Mouse (Mus musculus) erythroblast, embryonic 14.5 days (primary cell): ENCODE results near the gene Slc22a26. TPM values are rescaled to one million over a fixed set of nuclear protein-coding genes. Genes with fewer than 3 reads are reported as not detected.
"Not testable (repeated sequence)": the region's sequence is repeated elsewhere in the genome, so short reads cannot be mapped to it uniquely, and the experiment has no call there.

ENCODE experiments used
- H3K27me3 ChIP-seq: 2 replicates; pipeline ENCODE4 v1.6.1; 2012; ENCODE audit warnings: inconsistent platforms; ENCODE audit not compliant: control insufficient read depth
- H3K36me3 ChIP-seq: 2 replicates; pipeline ENCODE4 v1.6.1; 2012; ENCODE audit warnings: mild to moderate bottlenecking, inconsistent platforms; ENCODE audit not compliant: control insufficient read depth
- H3K4me1 ChIP-seq: 2 replicates; pipeline ENCODE4 v1.6.1; 2012; ENCODE audit warnings: inconsistent platforms; ENCODE audit not compliant: control insufficient read depth
- H3K4me3 ChIP-seq: replicated peaks from 2 replicates; pipeline ENCODE3; 2012; ENCODE audit warnings: moderate library complexity, mild to moderate bottlenecking, inconsistent platforms
- H3K9me3 ChIP-seq: 2 replicates; pipeline ENCODE4 v1.6.1; 2012; ENCODE audit warnings: low read length, inconsistent platforms, mixed read lengths; ENCODE audit not compliant: control insufficient read depth
- GATA1 ChIP-seq: IDR thresholded peaks from 2 replicates; pipeline ENCODE4 v1.6.1; 2012; ENCODE audit warnings: low read length, inconsistent platforms, mixed read lengths
- TAL1 ChIP-seq: IDR thresholded peaks from 3 replicates; pipeline ENCODE4 v1.6.1; 2012; ENCODE audit warnings: low read length, inconsistent platforms, mixed read lengths
- polyA plus RNA-seq: library from polyadenylated mRNA; stranded (reverse); fragments of >175 nt; gene quantifications from 2 replicates; pipeline ENCODE4 v1.2.3, GENCODE M21; 2012

The Slc22a26 gene
- not detected in 2 replicates for polyA plus RNA-seq

DNA sequence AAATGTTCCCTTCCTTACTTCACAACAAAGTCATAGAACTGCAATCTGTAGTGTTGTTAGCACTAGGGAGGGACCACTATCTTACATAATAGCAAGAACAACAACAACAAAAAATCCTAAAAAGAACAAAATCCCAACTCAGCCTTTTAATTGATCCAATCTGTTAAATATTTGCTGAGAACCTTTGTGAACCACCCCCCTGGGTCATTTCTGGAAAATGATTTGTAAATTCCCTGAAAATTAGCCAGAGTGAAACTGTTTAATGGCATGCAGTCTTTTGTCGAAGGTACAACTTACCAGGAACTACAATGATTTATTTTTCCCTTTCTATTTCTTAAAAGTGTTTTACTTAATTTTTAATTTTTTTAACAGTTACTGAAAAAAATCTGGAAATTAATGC is at the start of gene Slc22a26:
TSS of gene Slc22a26 (minus strand) at position 97 of the 400 bp plus-strand sequence.
- H3K36me3 ChIP-seq = no peaks in the 10 kb centered on the region
- no peak for TF ChIP-seq GATA1
- TF ChIP-seq TAL1 = no peak
- no peaks in the 10 kb centered on the region for H3K27me3 ChIP-seq
- H3K9me3 ChIP-seq = no peaks in the 10 kb centered on the region
- no peaks in the 10 kb centered on the region for H3K4me1 ChIP-seq
- H3K4me3 ChIP-seq = no peak within 1 kb of the TSS

DNA sequence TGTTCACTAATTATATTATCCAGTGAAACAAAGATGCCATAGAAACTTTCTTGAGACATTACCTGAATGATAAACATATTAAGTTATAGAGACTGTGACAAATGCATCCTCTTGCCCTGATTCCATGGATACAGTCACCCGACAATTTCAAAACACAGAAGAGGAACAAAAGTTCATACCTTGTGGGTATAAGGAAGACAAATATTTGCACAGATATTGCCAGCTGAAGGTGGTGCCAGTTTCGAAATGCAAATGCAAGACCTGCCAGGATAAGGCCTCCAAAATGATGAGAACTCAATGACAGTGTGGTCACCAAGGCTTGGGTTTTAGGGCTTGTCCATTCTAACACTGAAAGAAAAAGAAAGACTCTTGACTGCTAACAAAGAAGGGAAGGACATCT is 27.4 kb upstream of the Slc22a26 start:
- H3K36me3 ChIP-seq = no peaks in the 10 kb centered on the region
- peaks cover 5% of the 10 kb centered on the region; the same call in 1 of the 2 replicates for H3K9me3 ChIP-seq
- no peaks in the 10 kb centered on the region for H3K27me3 ChIP-seq
- TF ChIP-seq GATA1 (no peak), TAL1 (no peak)
- no peaks in the 10 kb centered on the region for H3K4me1 ChIP-seq
- no peak overlapping the region for H3K4me3 ChIP-seq

DNA sequence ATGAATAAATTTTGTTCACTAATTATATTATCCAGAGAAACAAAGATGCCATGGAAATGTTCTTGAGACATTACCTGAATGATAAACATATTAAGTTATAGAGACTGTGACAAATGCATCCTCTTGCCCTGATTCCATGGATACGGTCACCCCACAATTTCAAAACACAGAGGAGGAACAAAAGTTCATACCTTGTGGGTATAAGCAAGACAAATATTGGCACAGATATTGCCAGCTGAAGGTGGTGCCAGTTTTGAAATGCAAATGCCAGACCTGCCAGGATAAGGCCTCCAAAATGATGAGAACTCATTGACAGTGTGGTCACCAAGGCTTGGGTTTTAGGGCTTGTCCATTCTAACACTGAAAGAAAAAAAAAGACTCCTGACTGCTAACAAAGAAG is 11.9 kb downstream of the Slc22a26 start:
- Histone ChIP-seq H3K27me3 (no peaks in the 10 kb centered on the region), H3K4me1 (no peaks in the 10 kb centered on the region), H3K36me3 (no peaks in the 10 kb centered on the region), H3K4me3 (no peak overlapping the region), H3K9me3 (no peaks in the 10 kb centered on the region)
- TF ChIP-seq TAL1 = no peak
- TF ChIP-seq GATA1 = no peak

DNA sequence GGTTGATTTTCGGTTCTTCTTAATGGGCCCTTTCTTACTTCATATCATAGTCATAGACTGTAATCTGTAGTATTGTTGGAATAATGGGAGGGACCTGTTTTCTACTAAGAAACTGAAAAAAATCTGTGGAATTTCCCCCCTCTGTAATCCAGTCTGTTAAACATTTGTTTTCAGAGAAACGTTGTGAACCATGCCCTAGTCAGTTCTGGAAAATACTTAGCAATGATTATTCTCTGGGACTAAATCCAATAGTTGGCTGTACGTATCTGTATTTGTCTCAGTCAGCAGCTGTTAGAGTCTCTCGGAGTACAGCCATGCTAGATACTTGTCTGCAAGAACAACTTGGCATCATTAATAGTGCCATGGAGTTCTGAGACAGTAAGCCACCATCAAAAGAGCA is 27.2 kb downstream of the Slc22a26 start:
- Histone ChIP-seq H3K4me3 (no peak overlapping the region), H3K36me3 (no peaks in the 10 kb centered on the region), H3K27me3 (no peaks in the 10 kb centered on the region), H3K9me3 (no peaks in the 10 kb centered on the region), H3K4me1 (no peaks in the 10 kb centered on the region)
- no peak for TF ChIP-seq GATA1
- TF ChIP-seq TAL1 = no peak

DNA sequence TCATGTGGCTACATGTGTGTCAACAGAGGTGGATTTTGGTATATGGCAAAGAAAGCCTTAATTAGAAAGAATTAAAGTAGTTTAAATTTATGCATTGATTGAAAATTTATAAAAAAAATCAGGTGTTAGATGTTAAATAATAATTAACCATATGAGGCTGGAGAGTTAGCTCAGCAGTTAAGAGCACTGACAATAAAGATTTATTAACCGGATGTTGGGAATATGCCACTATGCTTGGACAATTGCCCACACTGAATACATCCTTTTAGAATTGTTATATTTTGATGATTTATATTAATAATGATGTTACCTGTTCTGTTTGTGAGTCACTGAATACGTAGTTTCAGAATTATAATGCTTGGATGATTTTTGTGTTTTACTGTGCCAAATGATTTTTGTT is 36.3 kb downstream of the Slc22a26 start:
- Histone ChIP-seq H3K9me3 (no peaks in the 10 kb centered on the region), H3K4me3 (no peak overlapping the region), H3K4me1 (no peaks in the 10 kb centered on the region), H3K27me3 (no peaks in the 10 kb centered on the region), H3K36me3 (no peaks in the 10 kb centered on the region)
- TF ChIP-seq TAL1 = no peak
- TF ChIP-seq GATA1 = no peak

DNA sequence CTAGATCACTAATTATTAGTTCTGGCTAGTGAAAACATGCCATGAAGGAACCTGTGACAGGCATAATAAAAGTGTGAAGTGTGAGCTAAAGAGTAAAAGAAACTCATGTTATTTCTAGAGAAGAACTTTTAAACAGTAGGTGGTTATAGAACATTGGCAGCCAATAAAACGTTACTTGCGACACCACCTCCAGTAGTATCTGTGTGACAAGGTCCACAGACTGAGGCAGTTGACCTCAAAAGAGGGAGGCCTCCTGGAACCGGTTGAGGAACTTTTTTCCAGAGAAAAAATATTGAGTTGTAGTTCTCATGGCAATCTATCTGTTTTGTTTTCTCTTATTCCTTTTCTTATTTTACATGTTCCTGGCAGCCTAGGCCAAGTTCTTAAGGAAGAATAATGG is 36.9 kb downstream of the Slc22a26 start:
- Histone ChIP-seq H3K36me3 (no peaks in the 10 kb centered on the region), H3K4me3 (no peak overlapping the region), H3K9me3 (no peaks in the 10 kb centered on the region), H3K27me3 (no peaks in the 10 kb centered on the region), H3K4me1 (no peaks in the 10 kb centered on the region)
- TF ChIP-seq TAL1 (no peak), GATA1 (no peak)

DNA sequence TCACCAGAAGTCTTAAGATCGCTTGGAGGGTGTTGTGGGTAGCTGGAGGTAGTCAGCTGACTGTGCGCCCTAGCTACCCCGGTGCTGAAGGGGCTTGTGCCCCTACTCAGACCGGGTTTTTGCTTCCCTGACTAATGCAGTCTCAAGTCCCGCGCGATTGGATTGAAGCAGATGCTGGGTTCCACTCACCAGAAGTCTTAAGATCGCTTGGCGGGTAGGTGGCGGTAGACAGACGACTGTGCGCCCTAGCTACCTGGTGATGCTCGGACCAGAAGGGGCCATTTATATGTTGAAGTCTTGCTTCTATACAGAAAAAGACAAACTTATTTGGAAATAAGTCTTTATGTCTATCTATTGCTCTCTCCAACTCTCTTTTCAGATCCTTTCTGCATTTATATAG is 49.1 kb downstream of the Slc22a26 start:
- not testable (repeated sequence) for H3K4me3 ChIP-seq, H3K27me3 ChIP-seq, H3K9me3 ChIP-seq, H3K4me1 ChIP-seq, H3K36me3 ChIP-seq

Other genes with a start within 250 kb of the Slc22a26 start
- 5.9 and 6.6 TPM in 2 replicates for gene Pla2g16, start 245.2 kb downstream of the Slc22a26 start, polyA plus RNA-seq
- gene Lgals12, start 195.5 kb downstream of the Slc22a26 start, polyA plus RNA-seq = not detected in 2 replicates
- not detected in 2 replicates for gene Hrasls5, start 190.1 kb downstream of the Slc22a26 start, polyA plus RNA-seq
- gene Slc22a19, start 91.4 kb downstream of the Slc22a26 start, polyA plus RNA-seq = not detected in 2 replicates
- gene Slc22a27, start 163.4 kb upstream of the Slc22a26 start, polyA plus RNA-seq = not detected in 2 replicates